Mouse (Mus musculus) heart, adult 2 months (tissue): Measurements from ENCODE around the gene Xpo5. TPM values are rescaled to one million over a fixed set of nuclear protein-coding genes. Genes with fewer than 3 reads are reported as not detected.

Experiments used
- DNase-seq, 2 experiments: peaks; one replicate each; pipeline ENCODE4 v3.0.0; 2021
- H3K27ac ChIP-seq: fragments of 200-600 bp; 2 replicates; pipeline ENCODE4 v1.8.1; 2022
- H3K27me3 ChIP-seq: fragments of 200-500 bp; 2 replicates; pipeline ENCODE4 v1.6.1; 2012; ENCODE audit warnings: mild to moderate bottlenecking, low read length, inconsistent platforms, mixed read lengths; ENCODE audit not compliant: control insufficient read depth, insufficient read depth
- H3K36me3 ChIP-seq: fragments of 200-500 bp; 2 replicates; pipeline ENCODE4 v1.6.1; 2012; ENCODE audit warnings: low read length, inconsistent platforms; ENCODE audit not compliant: control insufficient read depth, insufficient read depth
- H3K4me1 ChIP-seq: fragments of 200-500 bp; 2 replicates; pipeline ENCODE4 v1.6.1; 2011; ENCODE audit warnings: low read length; ENCODE audit not compliant: control insufficient read depth, insufficient read depth
- H3K4me3 ChIP-seq: fragments of 200-600 bp; 2 replicates; pipeline ENCODE4 v1.8.1; 2022
- H3K79me2 ChIP-seq: fragments of 200-500 bp; replicated peaks from 2 replicates; pipeline ENCODE4 v1.6.1; 2012; ENCODE audit warnings: mild to moderate bottlenecking, inconsistent platforms, low read length, moderate library complexity, mixed read lengths; ENCODE audit not compliant: control insufficient read depth, insufficient read depth
- H3K9ac ChIP-seq: fragments of 200-500 bp; 2 replicates; pipeline ENCODE4 v1.6.1; 2012; ENCODE audit warnings: low read depth, mild to moderate bottlenecking, control low read depth, inconsistent platforms, low read length, mixed read lengths
- CTCF ChIP-seq: fragments of 200-600 bp; IDR thresholded peaks from 2 replicates; pipeline ENCODE4 v1.8.1; 2022; ENCODE audit warnings: antibody characterized with exemption, mild to moderate bottlenecking, moderate library complexity
- EP300 ChIP-seq: fragments of 200-500 bp; IDR thresholded peaks from 2 replicates; pipeline ENCODE4 v1.6.1; 2011; ENCODE audit warnings: low read depth, low read length, control low read depth; ENCODE audit not compliant: insufficient read depth
- POLR2A ChIP-seq: fragments of 200-500 bp; IDR thresholded peaks from 2 replicates; pipeline ENCODE4 v1.6.1; 2011; ENCODE audit warnings: mild to moderate bottlenecking, low read depth, low read length, control low read depth; ENCODE audit not compliant: insufficient read depth
- WGBS: fragments of 180-500 bp; shearing (Covaris S2); methylation state at CpG from one replicate; pipeline ENCODE4 v1.1.7; 2018; 5-methylcytosine and 5-hydroxymethylcytosine counted together
- intact Hi-C: fragments of 180-260 bp; cut with DNase I; formaldehyde crosslinking; loops from one replicate; pipeline ENCODE4 v1.15.1; 2025
- polyA plus RNA-seq: library from polyadenylated mRNA; depleted of rRNA; stranded (reverse); fragments of >200 nt; gene quantifications from 2 replicates; pipeline ENCODE4 v1.2.3, GENCODE M21; 2012
- total RNA-seq, 2 experiments: library from RNA; stranded (reverse); gene quantifications; 2 replicates each; pipeline ENCODE4 v1.2.3; 2021

The Xpo5 gene
- total and polyA plus RNA-seq, 3 experiments, result 14.2 to 22.0 (median 21.5) TPM

DNA sequence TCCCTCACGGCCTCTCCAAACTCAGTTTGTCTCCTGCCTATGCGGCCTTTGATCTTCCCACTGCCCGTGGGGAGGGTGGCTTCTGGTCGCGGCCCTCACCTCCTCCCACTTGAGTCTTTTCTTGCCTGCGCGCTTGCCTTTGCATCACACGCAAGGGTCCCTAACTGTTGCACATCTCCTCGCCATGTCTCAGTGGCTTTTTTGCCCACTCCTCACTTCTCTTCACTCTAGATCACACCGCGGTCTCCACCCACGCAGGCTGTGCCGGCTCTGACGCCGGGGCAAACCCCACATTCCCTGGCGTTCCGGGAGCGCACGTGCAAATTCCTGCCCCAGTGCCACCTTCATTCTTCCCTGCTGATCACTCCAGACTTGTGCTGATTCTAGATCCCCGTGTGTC, 496 bp downstream of the Xpo5 start:
- intact Hi-C loops, result loop anchor here (2.0 to 5.0 kb wide), 2 partner anchors 36 to 44 kb away; no protein-coding TSS in a partner anchor
- TF ChIP-seq CTCF (no peak), EP300 (no peak), POLR2A (no peak)
- DNase-seq, result no peak

DNA sequence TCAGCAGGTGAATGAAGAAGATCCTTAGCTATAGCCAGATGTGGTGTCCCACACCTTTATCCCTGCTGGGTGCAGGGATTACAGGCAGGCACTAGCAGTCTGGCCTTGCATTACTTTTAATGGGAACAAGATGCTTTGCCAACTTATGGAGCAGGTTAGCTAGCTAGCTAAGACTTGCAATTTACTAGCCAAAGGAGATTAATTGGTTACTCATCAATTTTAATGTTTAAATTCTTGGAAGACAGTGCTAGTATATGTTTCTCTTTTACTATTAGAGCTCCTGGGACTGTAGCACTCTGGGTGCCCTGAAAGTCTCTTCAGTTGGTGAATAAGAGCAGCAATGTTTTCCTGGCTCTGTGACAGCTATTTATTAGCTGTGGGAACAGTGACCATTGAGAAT, 4.1 kb downstream of the Xpo5 start:
- Histone ChIP-seq H3K27me3 (no peaks in the 10 kb centered on the region), H3K79me2 (no peaks in the 10 kb centered on the region), H3K9ac (no peak overlapping the region), H3K27ac (no peak overlapping the region), H3K36me3 (peaks cover 3% of the 10 kb centered on the region), H3K4me3 (no peak overlapping the region), H3K4me1 (peaks cover 2% of the 10 kb centered on the region)
- TF ChIP-seq CTCF (no peak), EP300 (no peak), POLR2A (no peak)
- DNase-seq, result no peak
- intact Hi-C loops, result no loop called here

More for the DNA sequence above, 496 bp downstream of the Xpo5 start:
- WGBS, result under 1% methylated on average over 20 of the region's 20 CpGs
- H3K9ac ChIP-seq, result peak overlapping the region; percentile 88
- no peaks in the 10 kb centered on the region for H3K79me2 ChIP-seq
- peak overlapping the region; percentile 70 for H3K27ac ChIP-seq
- no peaks in the 10 kb centered on the region for H3K27me3 ChIP-seq
- peaks cover 2% of the 10 kb centered on the region for H3K4me1 ChIP-seq
- H3K36me3 ChIP-seq, result peaks cover 7% of the 10 kb centered on the region
- H3K4me3 ChIP-seq, result peak overlapping the region; percentile 74

DNA sequence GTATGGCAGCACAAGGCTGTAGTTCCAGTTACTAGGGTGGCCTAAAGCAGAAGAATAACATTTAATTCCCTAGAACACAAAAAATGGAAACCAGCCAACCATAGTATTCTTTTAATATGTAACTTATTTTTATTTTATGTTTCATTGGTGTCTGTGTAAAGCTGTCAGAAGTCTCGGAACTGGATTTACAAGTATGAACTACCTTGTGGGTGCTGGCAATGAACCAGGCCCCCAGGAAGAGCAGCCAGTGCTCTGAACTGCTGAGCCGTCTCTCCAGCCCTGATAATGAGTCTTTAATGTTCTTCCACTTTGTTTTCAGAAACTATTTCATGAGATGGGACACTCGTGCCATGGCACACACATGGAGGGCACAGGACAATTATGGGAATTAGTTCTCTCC, 8.0 kb downstream of the Xpo5 start:
- H3K4me1 ChIP-seq, result no peaks in the 10 kb centered on the region
- intact Hi-C loops, result no loop called here
- no peak for TF ChIP-seq CTCF
- no peak for TF ChIP-seq EP300
- no peak for TF ChIP-seq POLR2A
- no peak for DNase-seq
- H3K4me3 ChIP-seq, result no peak overlapping the region
- no peak overlapping the region for H3K9ac ChIP-seq
- WGBS, result 90% methylated on average over 3 of the region's 3 CpGs
- no peaks in the 10 kb centered on the region for H3K36me3 ChIP-seq
- no peaks in the 10 kb centered on the region for H3K79me2 ChIP-seq
- H3K27ac ChIP-seq, result no peak overlapping the region
- H3K27me3 ChIP-seq, result no peaks in the 10 kb centered on the region

GRCm38 (mm10) chr17:46221601-46222000, 19.0 kb downstream of the Xpo5 start:
- intact Hi-C loops, result no loop called here
- WGBS, result 85% methylated on average over 3 of the region's 3 CpGs
- H3K36me3 ChIP-seq, result no peaks in the 10 kb centered on the region

DNA sequence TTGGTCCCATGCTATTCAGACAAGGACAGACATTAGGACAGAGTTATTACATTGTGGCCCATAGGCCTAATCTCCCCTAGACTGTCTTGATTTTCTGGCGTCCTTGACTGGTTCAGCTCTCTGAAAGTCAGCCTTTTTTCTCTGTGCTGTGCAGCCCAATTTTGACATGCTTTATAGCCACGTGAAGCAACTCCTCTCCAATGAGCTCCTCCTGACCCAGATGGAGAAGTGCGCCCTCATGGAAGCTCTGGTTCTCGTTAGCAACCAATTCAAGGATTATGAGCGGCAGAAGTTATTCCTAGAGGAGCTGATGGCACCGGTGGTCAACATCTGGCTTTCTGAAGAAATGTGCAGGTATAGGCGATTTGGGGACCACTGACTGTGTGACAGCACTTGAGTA, 25.0 kb downstream of the Xpo5 start:
- DNase-seq, result no peak
- Histone ChIP-seq H3K27me3 (no peaks in the 10 kb centered on the region), H3K79me2 (no peaks in the 10 kb centered on the region), H3K9ac (no peak overlapping the region), H3K4me1 (no peaks in the 10 kb centered on the region), H3K27ac (no peak overlapping the region), H3K4me3 (no peak overlapping the region), H3K36me3 (no peaks in the 10 kb centered on the region)
- intact Hi-C loops, result no loop called here
- 90% methylated on average over 7 of the region's 7 CpGs for WGBS
- no peak for TF ChIP-seq POLR2A
- no peak for TF ChIP-seq EP300
- TF ChIP-seq CTCF, result no peak

More at GRCm38 (mm10) chr17:46221601-46222000, 19.0 kb downstream of the Xpo5 start:
- no peak for DNase-seq
- no peak overlapping the region for H3K4me3 ChIP-seq
- H3K27me3 ChIP-seq, result no peaks in the 10 kb centered on the region
- no peak for TF ChIP-seq CTCF
- TF ChIP-seq POLR2A, result no peak
- TF ChIP-seq EP300, result no peak
- H3K4me1 ChIP-seq, result no peaks in the 10 kb centered on the region
- no peak overlapping the region for H3K9ac ChIP-seq
- H3K27ac ChIP-seq, result no peak overlapping the region
- no peaks in the 10 kb centered on the region for H3K79me2 ChIP-seq

DNA sequence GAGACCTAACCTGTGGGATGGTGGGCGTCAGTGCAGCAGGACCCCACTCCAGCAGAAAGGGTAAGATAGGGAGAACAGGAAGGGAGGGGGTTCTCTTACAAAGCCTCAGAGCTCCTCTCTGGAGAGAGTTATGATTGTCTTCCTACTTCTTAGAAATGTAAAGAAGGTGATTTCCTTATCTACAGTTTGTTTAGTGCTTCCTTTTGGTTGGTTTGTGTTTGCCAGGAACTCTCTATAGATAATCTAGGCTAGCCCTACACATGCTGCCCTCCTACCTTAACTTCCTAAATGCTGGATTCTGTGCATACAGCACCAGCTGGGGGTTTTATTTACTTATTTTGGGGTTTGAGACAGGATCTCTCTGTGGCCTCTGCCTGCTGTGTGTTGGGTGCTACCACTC, 33.5 kb downstream of the Xpo5 start:
- 71% methylated on average over 1 of the region's 1 CpGs for WGBS
- intact Hi-C loops, result no loop called here
- TF ChIP-seq CTCF (no peak), EP300 (no peak), POLR2A (no peak)

More for the DNA sequence above, 33.5 kb downstream of the Xpo5 start:
- Histone ChIP-seq H3K4me3 (no peak overlapping the region), H3K4me1 (no peaks in the 10 kb centered on the region), H3K27ac (no peak overlapping the region), H3K9ac (no peak overlapping the region), H3K79me2 (no peaks in the 10 kb centered on the region), H3K36me3 (no peaks in the 10 kb centered on the region), H3K27me3 (no peaks in the 10 kb centered on the region)
- DNase-seq, result no peak
